Mouse (Mus musculus) kidney, postnatal 0 days (tissue): ENCODE results near the gene Tnrc6a. TPM values are rescaled to one million over a fixed set of nuclear protein-coding genes. Genes with fewer than 3 reads are reported as not detected.

Experiments used
- ATAC-seq: fragments of 200-750 bp; cut with Nextera tagmentation; replicated peaks from 2 replicates; pipeline ENCODE4 v1.8.0; 2017; ENCODE audit warnings: low read depth, moderate number of reproducible peaks, moderate TSS enrichment, moderate library complexity; ENCODE audit not compliant: low FRiP score
- DNase-seq: peaks from one replicate; pipeline ENCODE4 v3.0.0-alpha.2; 2016; ENCODE audit warnings: low spot score
- H3K27ac ChIP-seq: fragments of 300-500 bp; sonication (generic); 2 replicates; pipeline ENCODE4 v1.5.1; 2014; ENCODE audit warnings: mild to moderate bottlenecking
- H3K27me3 ChIP-seq: fragments of 300-500 bp; sonication (generic); 2 replicates; pipeline ENCODE4 v1.6.1; 2014; ENCODE audit warnings: low read length, mixed read lengths; ENCODE audit not compliant: insufficient read depth
- H3K36me3 ChIP-seq: fragments of 300-500 bp; sonication (generic); 2 replicates; pipeline ENCODE4 v1.6.1; 2014; ENCODE audit warnings: low read length, mixed read lengths; ENCODE audit not compliant: insufficient read depth
- H3K4me1 ChIP-seq: fragments of 300-500 bp; sonication (generic); replicated peaks from 2 replicates; pipeline ENCODE4 v1.6.1; 2014; ENCODE audit warnings: antibody characterized with exemption, low read length, mixed read lengths; ENCODE audit not compliant: insufficient read depth
- H3K4me2 ChIP-seq: fragments of 300-500 bp; sonication (generic); 2 replicates; pipeline ENCODE4 v1.6.1; 2014; ENCODE audit warnings: mild to moderate bottlenecking, low read length, moderate library complexity, mixed read lengths
- H3K4me3 ChIP-seq: fragments of 300-500 bp; sonication (generic); replicated peaks from 2 replicates; pipeline ENCODE4 v1.5.1; 2014; ENCODE audit warnings: low read depth, low read length
- H3K9ac ChIP-seq: fragments of 300-500 bp; sonication (generic); 2 replicates; pipeline ENCODE4 v1.6.1; 2014; ENCODE audit warnings: low read depth, low read length
- H3K9me3 ChIP-seq: fragments of 300-500 bp; sonication (generic); replicated peaks from 2 replicates; pipeline ENCODE4 v1.6.1; 2016; ENCODE audit warnings: low read length, inconsistent platforms, mixed read lengths
- CTCF ChIP-seq: IDR thresholded peaks from 2 replicates; pipeline ENCODE4 v1.5.1; 2016; ENCODE audit warnings: antibody characterized with exemption, low read depth, mild to moderate bottlenecking, moderate library complexity
- WGBS: fragments of 180-500 bp; shearing (Covaris S2); extraction: QIAGEN DNeasy Blood & Tissue Kit; methylation state at CpG from one replicate; pipeline ENCODE4 v1.1.7; 2014; 5-methylcytosine and 5-hydroxymethylcytosine counted together
- polyA plus RNA-seq: library from polyadenylated mRNA; unstranded; fragments of >200 nt; fragmentation: Nextera tagmentation; extraction: Ambion mirVana; gene quantifications from 2 replicates; pipeline ENCODE4 v1.2.1, GENCODE M21; 2015

Gene Tnrc6a
- polyA plus RNA-seq, 1 experiment from 2014 or later = 58.0 TPM

DNA sequence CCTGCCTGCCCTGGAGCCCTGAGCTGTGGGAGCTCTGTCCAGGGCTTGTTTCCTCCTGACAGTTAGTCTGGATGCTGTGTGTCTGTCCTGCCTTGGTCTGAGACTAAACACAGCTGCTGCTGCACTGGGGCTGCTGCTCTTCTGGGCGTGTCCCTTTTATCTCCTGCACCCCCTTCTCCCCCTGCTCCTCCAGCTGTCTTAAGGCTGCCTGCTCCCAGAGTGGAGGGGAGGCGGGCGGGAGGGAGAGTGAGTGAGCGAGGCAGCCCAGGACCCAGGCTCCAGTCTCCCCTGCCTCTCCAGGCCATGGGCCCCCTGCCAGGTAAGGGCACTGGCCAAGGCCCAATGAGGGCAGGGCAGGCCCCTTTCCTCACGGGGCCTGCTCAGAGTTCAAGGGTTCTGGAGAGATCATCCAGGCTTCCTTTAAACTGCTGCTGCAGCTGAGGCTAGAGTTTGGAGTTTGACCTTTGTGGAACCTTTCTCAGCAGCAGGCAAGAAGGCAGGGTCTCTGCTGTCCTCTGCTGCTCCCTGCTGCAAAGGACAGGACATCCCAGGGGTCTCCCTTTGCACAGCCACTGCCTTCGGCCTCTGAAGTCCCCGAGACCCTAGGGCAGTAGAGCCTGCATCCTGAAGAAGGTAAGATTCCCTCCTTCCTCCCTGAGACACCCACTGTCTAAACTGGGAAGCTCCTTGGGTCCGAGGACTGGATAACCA lies 90.8 kb downstream of the Tnrc6a start, which contains the start of gene Slc5a11:
TSS of gene Slc5a11 (plus strand) at position 416 of the 711 bp plus-strand sequence.
- no peaks in the 10 kb centered on the region for H3K9me3 ChIP-seq
- no peak within 1 kb of the TSS for H3K4me2 ChIP-seq
- WGBS = 29% methylated on average over 8 of the region's 8 CpGs
- no peaks in the 10 kb centered on the region for H3K36me3 ChIP-seq
- no peaks in the 10 kb centered on the region for H3K27me3 ChIP-seq
- H3K4me3 ChIP-seq = no peak within 1 kb of the TSS
- ATAC-seq = peak; percentile 73
- peaks cover 4% of the 10 kb centered on the region for H3K4me1 ChIP-seq
- no peak within 1 kb of the TSS for H3K9ac ChIP-seq
- peak; percentile 48 for TF ChIP-seq CTCF
- peak; percentile 44 for DNase-seq
- peak within 1 kb of the TSS; percentile 3; the same call in 1 of the 2 replicates for H3K27ac ChIP-seq

GRCm38 (mm10) chr7:123215138-123215537 lies 91.5 kb downstream of the Tnrc6a start:
- Histone ChIP-seq H3K36me3 (no peaks in the 10 kb centered on the region), H3K9me3 (no peaks in the 10 kb centered on the region), H3K27me3 (no peaks in the 10 kb centered on the region), H3K4me2 (no peak overlapping the region), H3K4me3 (no peak overlapping the region), H3K4me1 (peaks cover 4% of the 10 kb centered on the region), H3K27ac (no peak overlapping the region), H3K9ac (no peak overlapping the region)
- ATAC-seq (no peak), DNase-seq (no peak)
- no peak for TF ChIP-seq CTCF
- WGBS = 75% methylated on average over 2 of the region's 2 CpGs

- Histone ChIP-seq H3K4me3 (no peak overlapping the region), H3K27me3 (no peaks in the 10 kb centered on the region), H3K36me3 (no peaks in the 10 kb centered on the region), H3K27ac (no peak overlapping the region; the same call in 1 of the 2 replicates), H3K9me3 (no peaks in the 10 kb centered on the region), H3K4me1 (peaks cover 4% of the 10 kb centered on the region), H3K4me2 (no peak overlapping the region), H3K9ac (no peak overlapping the region)
- WGBS = 52% methylated on average over 7 of the region's 7 CpGs
- ATAC-seq (no peak), DNase-seq (no peak)
- TF ChIP-seq CTCF = no peak
Measured at GRCm38 (mm10) chr7:123217448-123218354, 94.0 kb downstream of the Tnrc6a start.

DNA sequence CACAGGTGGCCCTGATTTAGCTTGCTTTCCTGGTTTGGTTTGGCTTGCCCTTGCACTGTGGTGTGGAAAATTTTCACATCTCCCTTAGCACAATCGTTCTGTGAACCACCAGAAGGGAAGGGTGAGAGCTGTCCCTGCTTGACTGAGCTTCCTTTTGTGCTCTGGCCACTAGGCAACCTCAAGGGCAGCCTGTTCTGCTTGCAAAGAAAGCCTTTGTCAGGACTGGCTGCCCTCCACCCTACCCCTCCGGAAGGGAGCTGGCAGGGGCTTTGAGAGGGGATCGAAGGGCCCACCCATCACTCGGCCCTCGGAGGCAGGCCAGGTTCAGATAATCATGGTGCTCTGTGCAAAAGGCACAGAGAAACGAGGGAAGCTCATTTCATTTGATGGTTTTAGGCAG lies 94.9 kb downstream of the Tnrc6a start:
- H3K4me2 ChIP-seq = no peak overlapping the region
- H3K36me3 ChIP-seq = no peaks in the 10 kb centered on the region
- H3K9me3 ChIP-seq = no peaks in the 10 kb centered on the region
- ATAC-seq (no peak), DNase-seq (no peak)
- no peak for TF ChIP-seq CTCF
- no peaks in the 10 kb centered on the region for H3K27me3 ChIP-seq
- no peak overlapping the region for H3K27ac ChIP-seq
- H3K4me1 ChIP-seq = peaks cover 4% of the 10 kb centered on the region
- no peak overlapping the region for H3K4me3 ChIP-seq
- H3K9ac ChIP-seq = no peak overlapping the region
- WGBS = 35% methylated on average over 6 of the region's 6 CpGs

DNA sequence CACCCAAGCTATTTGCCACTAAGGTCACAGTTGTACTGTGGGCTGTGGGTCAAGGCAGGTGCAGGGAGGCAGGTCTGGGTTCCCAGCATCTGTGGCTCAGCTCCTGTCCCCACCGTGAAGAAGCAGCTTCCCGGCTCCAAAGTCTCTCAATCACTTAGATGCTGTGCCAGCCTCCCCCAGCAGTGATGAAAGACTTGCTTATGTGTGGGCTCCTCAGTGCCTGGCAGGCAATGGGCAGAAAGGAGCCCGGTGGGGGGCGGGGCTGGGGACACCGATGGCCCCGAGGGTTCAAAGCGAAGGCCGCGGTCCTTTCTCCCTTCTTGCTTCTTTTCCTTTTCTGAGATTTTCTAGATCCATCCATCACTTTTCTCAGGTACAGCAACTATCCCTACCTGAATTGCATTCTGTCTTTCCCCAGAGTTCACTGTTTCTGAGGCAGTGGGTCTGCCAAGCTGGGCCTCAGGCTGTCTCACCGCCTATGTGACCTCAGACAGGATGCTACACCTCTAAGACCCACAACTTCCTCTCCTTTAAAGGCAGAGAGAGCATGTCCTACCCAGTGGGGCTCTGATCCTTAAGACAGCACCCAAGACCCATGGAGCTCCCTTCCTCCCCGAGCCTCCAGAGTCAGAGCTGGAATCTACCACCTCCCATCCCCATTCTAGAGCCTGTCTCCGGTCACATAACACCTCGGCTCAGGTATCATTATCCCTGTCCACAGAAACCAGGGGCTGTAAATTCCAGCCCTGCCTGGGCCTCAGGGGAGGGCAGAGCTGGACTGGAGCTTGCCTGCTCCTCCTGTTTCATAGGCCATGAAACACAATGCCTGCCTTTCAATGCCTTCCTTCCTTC lies 96.3 kb downstream of the Tnrc6a start:
- DNase-seq = peak; percentile 51
- Histone ChIP-seq H3K4me3 (no peak overlapping the region), H3K4me2 (no peak overlapping the region), H3K9ac (no peak overlapping the region), H3K9me3 (no peaks in the 10 kb centered on the region), H3K27ac (no peak overlapping the region), H3K27me3 (no peaks in the 10 kb centered on the region), H3K36me3 (no peaks in the 10 kb centered on the region), H3K4me1 (peaks cover 4% of the 10 kb centered on the region)
- 0 out of 2 replicates have a peak, but pooled peaks have one; percentile 31 for ATAC-seq
- WGBS = 44% methylated on average over 13 of the region's 13 CpGs
- no peak for TF ChIP-seq CTCF

DNA sequence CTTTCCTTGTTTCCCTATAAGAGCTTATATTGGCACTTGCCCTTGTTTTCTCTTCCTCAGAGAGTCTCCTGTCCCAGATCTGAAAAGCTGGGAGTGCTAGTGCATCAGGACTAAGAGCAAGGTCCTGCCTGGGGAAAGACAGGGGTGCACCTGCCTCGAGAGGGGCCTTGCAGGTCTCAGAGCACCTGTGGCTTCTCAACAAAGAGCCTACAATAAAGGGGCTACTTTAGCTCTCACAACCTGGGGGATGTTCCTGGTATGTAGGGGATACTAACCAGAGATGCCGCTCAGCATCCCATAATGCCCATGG lies 96.9 kb downstream of the Tnrc6a start:
- Histone ChIP-seq H3K9me3 (no peaks in the 10 kb centered on the region), H3K27ac (no peak overlapping the region), H3K27me3 (no peaks in the 10 kb centered on the region), H3K9ac (no peak overlapping the region), H3K4me1 (peaks cover 4% of the 10 kb centered on the region), H3K4me3 (no peak overlapping the region), H3K36me3 (no peaks in the 10 kb centered on the region), H3K4me2 (no peak overlapping the region)
- no peak for DNase-seq
- ATAC-seq = no peak
- no peak for TF ChIP-seq CTCF
- 34% methylated on average over 2 of the region's 2 CpGs for WGBS
